Mouse (Mus musculus) left cerebral cortex, postnatal 25 days (tissue): ENCODE data around the gene Mast4. TPM values are rescaled to one million over a fixed set of nuclear protein-coding genes. Genes with fewer than 3 reads are reported as not detected.
A peak's percentile ranks its signal among the peaks of the same experiment; 100 is the strongest.

ENCODE experiments used
- DNase-seq, 2 experiments: peaks; one replicate each; pipeline ENCODE4 v3.0.0; 2022; ENCODE audit warnings: low spot score in 2 of 2, mixed read lengths in 1 of 2
- intact Hi-C: fragments of 180-260 bp; cut with DNase I; formaldehyde crosslinking; loops from one replicate; pipeline ENCODE4 v1.15.1; 2025
- total RNA-seq, 2 experiments: library from RNA; stranded (reverse); gene quantifications; 2 replicates each; pipeline ENCODE4 v1.2.3; 2021

Mast4 gene
- total RNA-seq, 2 experiments from 2014 or later, result 41.2 to 46.7 TPM

DNA sequence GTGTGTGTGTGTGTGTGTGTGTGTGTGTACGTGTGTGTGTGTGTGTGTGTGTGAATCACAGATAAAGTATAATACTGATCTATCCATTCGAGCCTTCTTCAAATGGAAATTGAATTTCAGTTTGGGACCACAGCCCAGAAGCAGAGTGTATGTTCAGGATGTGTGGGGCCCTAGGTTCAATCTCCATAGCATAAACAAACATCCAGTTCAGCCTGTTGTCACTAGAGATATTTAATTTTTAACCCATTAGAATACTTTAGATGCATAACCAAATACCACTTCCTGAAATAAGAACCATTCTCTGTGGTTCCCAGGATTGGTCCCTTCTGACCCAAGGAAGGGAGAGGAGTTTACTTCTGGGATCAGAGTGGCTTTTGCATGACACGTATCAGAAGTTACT lies 468.8 kb downstream of the Mast4 start:
- intact Hi-C loops, result no loop called here
- no peak for DNase-seq

DNA sequence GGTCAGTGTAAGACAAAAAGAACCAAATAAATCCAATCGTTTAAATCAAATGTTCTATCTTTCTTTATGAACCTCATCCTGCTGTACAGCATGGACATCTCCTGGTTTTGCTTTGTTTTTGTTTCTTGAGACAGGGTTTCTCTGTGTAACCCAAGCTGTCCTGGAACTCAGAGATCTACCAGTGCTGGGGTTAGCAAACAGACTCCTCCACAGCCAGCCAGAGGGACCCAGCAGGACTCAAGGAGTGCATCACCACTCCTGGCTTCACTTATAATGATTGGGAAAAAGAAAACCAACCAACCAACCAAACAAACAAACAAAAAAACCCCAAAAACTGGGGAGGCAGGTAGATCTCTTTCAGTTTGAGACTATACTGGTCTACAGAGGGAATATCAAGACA lies 469.5 kb downstream of the Mast4 start:
- intact Hi-C loops, result no loop called here
- no peak for DNase-seq

DNA sequence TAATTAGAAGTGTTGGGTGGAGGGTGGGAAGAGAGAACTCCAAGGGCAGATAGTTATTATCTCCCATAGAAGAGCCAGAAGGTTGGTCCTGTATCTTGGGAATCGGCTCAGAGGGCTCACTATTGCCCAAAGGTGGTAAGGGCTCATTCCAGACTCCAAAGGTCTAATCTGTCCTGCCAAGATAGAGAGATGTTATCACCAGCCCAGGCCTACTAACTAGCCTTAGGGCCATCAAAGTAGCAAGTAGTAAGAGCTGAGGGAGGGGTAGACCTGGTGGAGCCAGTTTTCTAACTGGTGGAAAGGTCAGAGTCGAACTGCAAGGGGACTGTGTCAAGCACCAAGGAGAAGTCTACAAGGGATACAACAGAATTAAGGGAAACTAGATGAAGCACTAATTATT lies 470.2 kb downstream of the Mast4 start:
- intact Hi-C loops, result no loop called here

DNA sequence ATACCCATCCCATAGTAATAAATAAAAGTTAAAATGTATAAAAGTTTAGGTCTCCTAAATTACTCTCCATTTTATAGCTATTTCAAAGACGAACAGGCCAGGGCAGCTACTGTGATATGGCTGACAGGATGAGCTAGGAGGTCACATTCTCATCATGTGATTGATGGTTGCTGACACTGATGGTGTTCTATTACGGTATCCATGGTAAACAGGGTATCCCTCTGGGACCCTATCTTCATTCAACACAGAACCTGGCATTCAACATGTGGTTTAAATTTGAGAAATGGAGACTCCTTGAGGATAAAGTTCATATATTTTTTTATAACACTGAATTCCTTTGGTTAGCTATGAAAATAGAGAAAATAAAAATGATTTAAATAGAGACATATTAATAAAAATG lies 471.3 kb downstream of the Mast4 start:
- intact Hi-C loops, result no loop called here
- no peak for DNase-seq

More for the DNA sequence above, 470.2 kb downstream of the Mast4 start:
- DNase-seq, result no peak

DNA sequence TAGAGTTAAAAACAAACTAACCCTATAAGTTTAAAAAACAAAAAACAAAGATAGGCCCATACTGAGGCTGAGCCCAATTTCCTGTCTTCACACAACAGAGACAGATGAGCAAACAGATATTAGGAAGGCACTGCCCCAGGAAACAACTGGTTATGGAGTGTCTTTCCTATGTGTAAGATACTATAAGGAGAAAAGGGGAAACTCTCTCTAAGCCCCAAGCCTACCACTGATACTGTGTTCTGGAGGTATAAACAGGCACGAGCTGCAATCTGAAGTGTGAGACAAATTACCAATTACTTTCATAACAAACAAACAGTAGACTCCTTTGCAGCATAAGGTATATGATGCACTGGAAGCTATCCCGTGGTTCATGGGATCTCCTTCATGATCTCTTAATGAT lies 471.9 kb downstream of the Mast4 start:
- intact Hi-C loops, result no loop called here
- no peak for DNase-seq

DNA sequence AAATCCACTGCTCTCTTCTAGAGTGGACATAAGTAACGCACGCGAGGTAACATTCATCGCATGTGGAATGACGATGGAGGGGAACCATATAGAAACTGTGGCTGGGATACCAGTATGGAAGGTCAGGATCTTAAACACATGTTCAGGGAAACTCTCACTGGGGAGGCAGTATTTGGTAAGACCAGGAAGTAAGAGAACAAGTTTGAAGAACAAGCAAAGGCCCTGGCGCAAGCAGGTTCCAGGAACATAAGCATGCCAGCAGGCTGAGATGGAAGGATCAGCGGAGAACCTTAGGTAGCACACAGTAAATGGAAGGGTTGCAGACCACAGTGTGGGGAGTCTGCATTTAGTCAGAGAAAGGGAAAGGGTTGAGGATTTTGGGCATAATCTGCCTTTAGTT lies 473.6 kb downstream of the Mast4 start:
- DNase-seq, result no peak
- intact Hi-C loops, result no loop called here

DNA sequence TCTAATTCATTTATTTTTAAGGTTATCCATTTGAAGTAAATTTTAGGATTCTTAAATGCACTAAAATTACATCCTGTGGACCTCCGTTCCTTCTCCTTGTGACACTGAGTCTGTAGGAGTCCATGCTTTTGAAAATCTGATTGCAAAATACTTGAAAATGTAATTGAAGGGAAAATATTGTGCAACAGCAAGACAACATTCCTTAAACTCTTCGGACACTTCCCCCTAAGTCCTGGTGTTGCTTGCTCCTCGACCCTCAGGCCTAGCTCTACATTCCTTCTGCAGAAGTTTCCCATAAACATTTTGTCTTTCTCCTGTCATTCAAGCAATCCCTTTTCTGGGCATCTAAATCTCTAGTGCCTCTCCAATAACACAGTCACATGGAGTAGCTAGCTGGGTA lies 474.2 kb downstream of the Mast4 start:
- intact Hi-C loops, result no loop called here
- DNase-seq, result no peak

DNA sequence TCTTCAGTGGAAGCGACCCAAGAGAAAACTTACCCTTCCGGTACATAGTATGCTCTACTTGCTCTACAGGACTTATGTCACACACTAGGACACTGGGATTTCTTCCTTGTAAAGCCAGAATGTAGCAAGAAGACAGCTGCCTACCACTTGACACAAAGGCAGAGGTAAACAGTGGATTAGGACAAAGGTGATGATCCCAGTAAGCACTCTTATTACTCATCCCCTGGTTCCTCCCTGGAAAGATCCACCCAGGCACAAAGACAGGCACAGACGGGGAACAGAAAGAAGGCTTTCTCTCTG lies 476.8 kb downstream of the Mast4 start:
- intact Hi-C loops, result no loop called here
- no peak for DNase-seq

DNA sequence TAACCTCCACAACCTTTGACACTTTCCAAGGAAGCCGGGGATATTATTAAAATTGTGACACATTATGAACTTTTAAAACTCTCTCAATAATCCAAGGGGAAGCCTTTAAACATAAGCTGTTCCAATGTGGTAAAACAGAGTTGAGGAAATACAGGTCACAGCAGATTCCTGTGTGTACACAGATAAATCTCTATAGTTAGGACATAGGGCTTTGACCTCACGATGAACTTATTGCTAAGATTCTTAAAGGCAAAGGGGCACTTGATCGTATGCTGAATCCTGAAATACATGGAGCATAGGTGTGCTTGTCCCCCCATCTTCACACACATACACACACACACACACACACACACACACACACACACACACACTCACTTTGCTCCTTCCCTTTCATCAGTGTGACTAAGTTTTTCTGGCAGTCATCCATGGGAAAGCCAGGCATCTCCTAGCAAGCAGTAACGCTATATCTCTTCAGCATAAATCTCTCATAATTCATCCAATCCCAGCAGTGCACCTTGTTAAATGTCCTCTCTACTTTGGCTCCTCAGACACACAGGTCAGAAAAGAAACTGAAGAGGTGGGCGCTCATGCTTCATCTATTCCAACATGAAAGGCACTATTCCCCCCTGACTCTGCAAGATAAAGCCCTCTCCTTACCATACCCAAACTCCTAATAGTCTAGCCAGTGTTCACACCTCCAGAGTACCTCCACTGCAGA lies 477.3 kb downstream of the Mast4 start:
- no peak for DNase-seq

DNA sequence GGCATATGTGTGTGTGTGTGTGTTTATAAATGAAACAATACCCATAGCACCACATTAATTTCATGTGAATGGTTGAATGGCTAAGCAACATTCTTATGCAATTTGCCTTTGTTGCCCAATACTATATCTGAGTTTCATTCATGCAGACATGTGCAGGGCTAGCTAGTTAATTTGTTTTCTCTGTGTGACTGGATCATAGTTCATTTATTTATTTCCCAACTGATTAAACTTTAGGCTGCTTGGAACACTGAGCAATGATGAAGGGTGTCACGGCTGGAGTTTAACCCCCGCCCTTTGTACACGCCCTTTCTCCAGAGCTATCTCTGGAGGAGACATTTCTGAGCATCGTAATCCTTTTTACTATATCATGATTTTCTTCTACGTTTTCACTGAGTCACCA lies 481.4 kb downstream of the Mast4 start:
- no peak for DNase-seq
- intact Hi-C loops, result no loop called here

More for the DNA sequence above, 477.3 kb downstream of the Mast4 start:
- intact Hi-C loops, result no loop called here

DNA sequence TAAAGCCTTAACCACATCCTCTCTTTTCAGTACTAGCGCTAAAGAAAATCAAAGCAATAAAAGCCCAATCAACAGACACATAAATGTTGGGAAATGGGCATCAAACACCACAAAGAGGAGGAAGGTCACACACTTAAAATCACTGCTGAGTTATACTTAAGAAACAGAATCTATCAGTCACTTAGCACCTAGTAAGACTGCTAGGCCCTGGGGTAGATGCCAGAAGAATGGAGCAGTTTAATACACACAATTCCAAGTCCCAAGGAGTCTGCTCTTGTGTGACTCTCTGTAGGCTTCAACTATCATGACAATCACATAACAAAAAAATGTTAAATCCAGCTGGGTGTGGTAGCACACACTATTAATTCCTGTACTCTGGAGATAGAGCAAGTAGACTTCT lies 483.0 kb downstream of the Mast4 start:
- DNase-seq, result no peak
- intact Hi-C loops, result no loop called here

DNA sequence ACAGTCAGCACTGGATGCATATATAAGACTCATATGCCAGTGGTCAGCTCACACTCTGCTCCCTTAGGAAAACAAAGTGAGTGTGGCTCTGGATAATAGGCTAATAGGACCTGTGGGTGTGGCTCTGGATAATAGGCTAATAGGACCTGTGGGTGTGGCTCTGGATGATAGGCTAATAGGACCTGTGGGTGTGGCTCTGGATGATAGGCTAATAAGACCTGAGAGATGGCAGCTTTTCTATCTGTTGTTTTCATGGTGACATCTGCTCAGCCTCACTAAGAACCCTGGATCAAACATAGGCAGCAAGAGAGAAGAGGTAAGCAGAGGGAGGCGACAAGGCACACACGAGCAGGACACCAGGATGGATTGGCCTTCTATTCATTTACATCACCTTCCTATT lies 483.7 kb downstream of the Mast4 start:
- no peak for DNase-seq
- intact Hi-C loops, result no loop called here

DNA sequence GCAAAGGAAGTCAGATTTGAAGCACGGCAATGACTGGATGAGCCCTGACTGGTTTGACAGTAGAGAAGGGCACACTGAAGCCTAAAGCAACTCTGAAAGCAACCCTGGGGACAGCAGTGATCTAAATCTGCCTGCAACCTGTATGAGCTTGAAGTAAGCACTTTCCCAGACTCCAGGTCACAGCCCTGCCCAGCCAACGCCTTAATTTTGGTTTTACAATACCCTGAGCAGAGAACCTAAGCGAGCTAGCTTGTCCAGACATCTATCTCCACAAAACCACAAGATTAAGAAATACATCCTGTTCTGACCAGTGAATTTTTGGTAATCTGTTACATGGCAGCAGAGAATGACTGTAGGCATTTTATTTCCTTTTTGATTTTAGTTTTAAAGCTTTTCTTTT lies 485.2 kb downstream of the Mast4 start:
- DNase-seq, result no peak
- intact Hi-C loops, result no loop called here

DNA sequence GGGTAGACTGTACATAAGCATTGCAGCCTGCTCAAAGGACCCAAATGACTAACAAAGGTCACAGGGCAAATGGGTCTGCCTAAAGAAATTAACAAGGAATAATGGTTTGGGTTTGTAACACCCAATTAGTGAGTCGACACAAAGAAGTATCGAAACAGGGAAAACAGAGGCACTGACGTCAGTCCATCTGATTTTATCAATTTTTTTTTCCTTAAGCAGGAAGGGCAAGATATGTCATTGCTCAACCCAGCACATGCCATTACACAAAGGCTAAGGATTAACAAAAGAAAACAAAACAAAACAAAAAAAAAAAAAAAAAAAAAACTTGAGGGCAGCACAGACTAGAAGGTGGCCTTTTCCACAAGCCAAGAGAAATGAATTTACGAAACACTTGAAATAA lies 487.8 kb downstream of the Mast4 start:
- intact Hi-C loops, result no loop called here
- DNase-seq, result no peak

DNA sequence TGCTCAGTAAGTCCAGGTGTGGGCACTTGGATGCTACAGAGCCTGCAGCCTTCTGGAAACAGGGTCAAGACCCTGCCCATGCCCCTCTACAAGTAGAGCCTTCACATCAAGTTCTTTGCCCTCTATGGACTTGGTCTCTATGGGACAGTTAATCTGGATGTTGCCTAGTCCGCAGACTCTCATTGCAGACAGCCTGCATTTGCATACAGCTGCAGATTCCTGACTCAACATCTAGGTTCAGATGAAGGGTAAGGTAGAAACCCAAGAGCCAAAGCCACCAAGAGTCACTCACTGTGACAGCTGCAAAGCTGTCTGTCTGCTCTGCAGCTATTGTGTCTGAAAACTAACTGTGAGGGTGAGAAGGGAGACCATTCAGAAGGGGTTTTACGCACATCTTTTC lies 491.6 kb downstream of the Mast4 start:
- DNase-seq, result no peak
- intact Hi-C loops, result no loop called here

DNA sequence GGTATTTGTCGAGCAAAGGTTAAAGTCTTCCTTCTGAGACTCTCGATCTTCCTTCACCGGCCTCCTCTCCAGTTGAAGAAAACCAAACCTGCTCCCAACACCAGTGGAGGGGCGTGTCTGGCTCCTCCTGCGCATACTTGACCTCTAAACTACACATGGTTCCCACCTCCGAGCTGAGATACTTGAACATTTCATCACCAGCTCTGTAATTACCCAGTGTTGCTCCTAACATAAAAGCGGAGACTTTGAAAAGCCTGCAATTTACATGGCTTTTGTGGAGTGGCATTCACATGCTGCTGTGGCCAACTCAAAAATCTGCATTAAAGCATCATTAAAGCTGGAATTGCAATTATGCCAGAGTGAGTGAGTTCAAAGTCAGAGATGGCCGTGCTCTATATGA lies 492.1 kb downstream of the Mast4 start:
- no peak for DNase-seq

DNA sequence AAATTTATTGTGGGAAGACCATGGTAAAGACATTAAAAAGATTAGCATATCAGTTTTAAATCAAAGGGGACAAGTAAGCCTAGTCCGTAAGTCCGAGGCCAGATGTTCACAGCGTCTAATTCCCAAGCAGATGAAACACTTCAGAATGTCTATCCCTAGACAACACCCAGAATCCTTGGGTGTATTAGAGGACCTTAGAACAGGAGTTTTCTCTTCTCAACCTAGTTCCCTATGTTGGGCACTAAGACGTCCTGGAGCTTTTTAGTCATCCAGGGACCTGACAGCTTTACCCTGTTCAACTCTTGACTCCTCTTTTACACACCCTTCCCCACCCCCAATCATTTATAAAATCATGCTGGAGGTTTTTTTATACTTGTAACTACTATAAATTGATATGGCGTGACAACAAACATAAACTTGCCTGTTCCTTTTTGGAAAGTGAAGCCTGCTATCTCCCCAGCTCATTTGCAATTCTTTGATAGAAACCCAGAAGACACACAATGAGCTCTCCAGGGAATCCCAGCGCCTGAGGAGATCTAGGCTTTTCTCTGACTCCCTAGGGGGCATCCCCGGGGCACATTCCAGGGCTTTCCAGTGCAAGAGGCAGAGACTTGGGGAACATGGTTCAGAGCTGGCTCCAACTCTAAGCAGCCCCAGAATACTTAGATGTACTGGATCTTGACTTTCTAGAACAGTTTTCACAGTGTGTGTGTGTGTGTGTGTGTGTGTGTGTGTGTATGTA lies 494.4 kb downstream of the Mast4 start:
- no peak for DNase-seq
- intact Hi-C loops, result no loop called here

More for the DNA sequence above, 492.1 kb downstream of the Mast4 start:
- intact Hi-C loops, result no loop called here

DNA sequence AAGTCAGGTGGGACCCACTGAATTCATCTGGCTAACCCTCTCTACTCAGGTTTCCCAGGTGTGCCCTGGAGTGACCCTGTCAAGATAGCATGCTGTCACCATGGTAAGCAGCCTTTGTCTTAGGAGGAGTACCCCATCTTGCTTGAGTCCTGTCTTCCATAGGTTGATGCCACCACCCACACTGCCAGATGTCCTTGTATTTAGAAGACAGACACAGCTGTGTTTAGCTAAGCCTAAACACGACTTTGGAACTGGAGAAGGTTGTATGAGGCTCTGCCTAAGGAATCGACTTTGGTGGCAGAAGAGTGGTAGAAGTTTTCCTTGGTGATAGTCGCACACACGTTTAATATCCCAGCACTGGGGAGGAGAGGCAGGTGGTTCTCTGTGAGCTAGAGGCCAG lies 496.9 kb downstream of the Mast4 start:
- intact Hi-C loops, result no loop called here
- peak in 1 of 2 experiments; percentile 47 for DNase-seq

DNA sequence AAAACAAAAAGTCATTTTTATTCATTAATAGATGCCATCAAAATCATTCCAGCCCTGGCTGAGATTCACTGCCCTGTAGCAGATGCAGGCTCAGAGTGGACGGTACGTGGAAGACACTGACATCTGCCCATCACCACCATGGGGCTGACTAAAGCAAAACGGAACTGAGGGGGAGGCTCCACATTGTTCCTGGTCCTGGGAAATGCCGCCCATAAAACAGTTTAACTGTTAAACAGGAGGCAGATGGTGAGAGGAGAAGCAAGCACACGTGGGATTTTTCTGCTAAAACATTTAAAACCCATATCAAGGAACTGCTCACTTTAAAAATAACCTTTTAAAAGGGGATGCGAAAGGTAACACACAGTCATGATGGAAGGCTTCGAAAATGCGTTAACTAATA lies 499.0 kb downstream of the Mast4 start:
- peak in 1 of 2 experiments; percentile 72 for DNase-seq
- intact Hi-C loops, result no loop called here

DNA sequence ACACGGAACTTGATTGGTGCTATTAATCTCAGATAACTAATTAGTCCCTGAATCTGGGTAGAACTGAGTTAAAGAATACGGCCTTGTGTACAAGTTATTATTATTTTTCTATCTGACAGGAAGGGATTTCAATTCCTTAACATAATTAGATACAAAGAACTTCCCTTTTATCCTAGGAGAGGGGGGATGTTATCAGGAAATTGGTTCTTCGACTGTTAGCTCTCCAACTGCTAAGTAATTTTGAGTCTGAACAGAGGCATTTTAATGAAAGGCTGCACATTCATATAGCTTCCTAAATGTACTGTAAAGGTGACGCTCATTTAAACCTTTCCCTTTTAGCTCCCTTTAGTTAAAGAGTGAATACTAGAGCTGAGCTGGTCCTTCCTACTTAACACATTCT lies 516.0 kb downstream of the Mast4 start:
- no peak for DNase-seq
- intact Hi-C loops, result no loop called here

DNA sequence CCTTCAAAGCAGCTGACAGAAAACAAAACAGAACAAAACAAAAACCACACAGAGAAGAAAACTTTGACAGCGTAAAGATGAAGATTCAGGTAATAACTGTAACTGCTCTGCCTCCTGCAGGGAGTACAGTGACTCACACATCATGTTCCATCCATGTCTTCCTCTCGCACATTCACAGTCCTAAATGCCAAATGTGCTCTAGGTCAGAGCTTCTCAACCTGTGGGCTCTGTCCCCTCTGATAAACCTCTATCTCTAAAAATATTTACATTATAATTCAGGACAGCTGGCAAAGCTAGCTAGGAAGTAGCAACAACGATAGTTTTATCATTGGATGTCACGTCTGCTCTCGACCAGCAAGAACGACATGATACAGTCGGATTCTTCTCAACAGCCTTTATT lies 517.6 kb downstream of the Mast4 start:
- DNase-seq, result no peak
- intact Hi-C loops, result no loop called here

DNA sequence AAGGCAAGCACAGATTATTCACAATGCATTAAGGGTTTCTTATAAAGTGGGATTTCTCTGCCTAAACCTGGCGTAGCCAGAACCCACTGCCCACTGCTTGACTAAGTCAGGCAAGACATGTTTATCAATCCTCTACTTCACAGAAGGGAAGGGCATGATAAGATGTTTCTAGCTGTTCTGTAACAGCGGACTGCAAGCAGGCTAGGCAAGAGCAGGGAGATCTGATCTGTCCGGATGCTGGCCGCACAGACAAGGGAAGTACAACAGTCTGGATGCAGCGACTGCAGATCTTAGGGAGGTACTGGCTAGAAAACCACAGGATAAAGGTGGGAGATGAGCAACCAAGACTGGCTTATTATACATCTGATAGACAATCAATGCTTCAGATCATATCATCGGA lies 519.1 kb downstream of the Mast4 start:
- intact Hi-C loops, result no loop called here
- DNase-seq, result no peak
